Mouse (Mus musculus): ENCODE measurements around the gene Gm26938. TPM values are rescaled to one million over a fixed set of nuclear protein-coding genes. Genes with fewer than 3 reads are reported as not detected.

The Gm26938 gene
- polyA plus RNA-seq, 1 experiment, result not detected

DNA sequence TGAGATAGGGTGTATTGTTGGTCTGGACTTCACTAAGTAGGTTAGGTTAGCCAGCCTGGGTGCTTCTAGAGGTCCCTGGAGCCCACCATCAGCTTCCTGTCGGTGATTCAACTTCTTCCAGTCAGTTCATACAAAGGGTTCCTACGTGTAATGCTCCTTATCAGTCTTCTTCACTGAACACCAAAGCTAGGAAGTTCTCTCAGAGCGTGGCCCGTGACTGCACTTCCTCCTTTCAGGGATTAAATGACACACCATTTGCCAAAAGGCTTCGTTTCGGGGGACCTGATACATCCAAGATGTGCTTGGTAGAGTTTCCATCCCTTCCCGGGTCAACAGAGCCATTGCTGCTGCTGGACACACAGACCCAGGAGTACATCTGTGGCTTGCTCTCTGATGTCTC lies 5.9 kb upstream of the Gm26938 start:
- 47% methylated on average over 7 of the region's 7 CpGs for WGBS
- TF ChIP-seq POLR2A (IDR thresholded peaks at IDR 0.05; ENCODE audit: borderline replicate concordance, extremely low read depth, low read depth, low read length), result no peak
- TF ChIP-seq CTCF (IDR thresholded peaks at IDR 0.05; ENCODE audit: insufficient read depth, low read length), result no peak
- Histone ChIP-seq H3K4me3 (replicated peaks; ENCODE audit: extremely low read depth, low read depth, low read length) (no peak overlapping the region), H3K4me1 (ENCODE audit: control insufficient read depth, insufficient read depth, low read length) (peaks cover under 1% of the 10 kb centered on the region; the same call in 1 of the 2 replicates)
- DNase-seq, result no peak

DNA sequence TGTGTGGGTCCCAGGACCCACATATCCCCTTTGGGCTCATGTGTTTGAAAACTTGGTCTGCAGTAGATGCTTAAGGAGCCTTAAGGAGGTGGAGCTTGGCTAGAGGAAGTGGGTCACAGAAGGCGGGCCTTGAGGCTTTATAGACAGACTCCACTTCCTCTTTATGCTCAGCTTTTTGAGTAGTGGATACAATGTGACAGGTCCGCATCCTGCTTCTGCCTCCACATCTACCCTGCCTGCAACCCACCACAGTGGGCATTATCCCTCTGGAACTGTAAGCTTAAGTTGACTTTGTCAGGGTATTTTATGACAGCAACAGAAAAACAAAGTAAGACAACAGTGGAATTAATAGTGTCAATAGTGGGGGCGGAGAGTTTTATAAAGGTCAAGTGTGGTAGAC lies 4.5 kb upstream of the Gm26938 start:
- 68% methylated on average over 3 of the region's 3 CpGs for WGBS
- no peak for TF ChIP-seq CTCF (IDR thresholded peaks at IDR 0.05; ENCODE audit: insufficient read depth, low read length)
- no peak for TF ChIP-seq POLR2A (IDR thresholded peaks at IDR 0.05; ENCODE audit: borderline replicate concordance, extremely low read depth, low read depth, low read length)
- Histone ChIP-seq H3K4me1 (ENCODE audit: control insufficient read depth, insufficient read depth, low read length) (peaks cover 10% of the 10 kb centered on the region), H3K4me3 (replicated peaks; ENCODE audit: extremely low read depth, low read depth, low read length) (no peak overlapping the region)
- no peak for DNase-seq

DNA sequence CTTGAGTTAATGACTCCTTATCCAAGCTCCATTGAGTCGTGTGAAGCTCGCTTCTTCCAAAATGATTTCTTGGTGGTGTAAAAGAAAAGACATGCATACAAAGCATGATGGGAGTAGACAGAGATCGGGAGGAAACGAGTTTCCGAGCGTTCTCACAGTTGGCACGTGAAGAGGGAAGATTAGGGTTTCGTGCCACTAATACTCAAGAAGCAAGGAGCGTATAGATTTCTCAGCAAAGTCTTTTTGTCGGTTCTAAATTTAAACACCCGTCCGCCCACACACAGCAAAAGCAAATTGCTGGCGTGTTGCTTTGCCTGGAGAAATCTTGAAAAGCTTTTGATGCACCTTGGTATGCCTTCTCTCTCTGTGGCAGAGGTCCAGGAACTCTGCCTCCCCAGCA lies 3.2 kb upstream of the Gm26938 start:
- WGBS, result 70% methylated on average over 13 of the region's 13 CpGs
- TF ChIP-seq CTCF (IDR thresholded peaks at IDR 0.05; ENCODE audit: insufficient read depth, low read length), result no peak
- no peak for TF ChIP-seq POLR2A (IDR thresholded peaks at IDR 0.05; ENCODE audit: borderline replicate concordance, extremely low read depth, low read depth, low read length)
- Histone ChIP-seq H3K4me3 (replicated peaks; ENCODE audit: extremely low read depth, low read depth, low read length) (no peak overlapping the region), H3K4me1 (ENCODE audit: control insufficient read depth, insufficient read depth, low read length) (peaks cover 12% of the 10 kb centered on the region)
- no peak for DNase-seq

DNA sequence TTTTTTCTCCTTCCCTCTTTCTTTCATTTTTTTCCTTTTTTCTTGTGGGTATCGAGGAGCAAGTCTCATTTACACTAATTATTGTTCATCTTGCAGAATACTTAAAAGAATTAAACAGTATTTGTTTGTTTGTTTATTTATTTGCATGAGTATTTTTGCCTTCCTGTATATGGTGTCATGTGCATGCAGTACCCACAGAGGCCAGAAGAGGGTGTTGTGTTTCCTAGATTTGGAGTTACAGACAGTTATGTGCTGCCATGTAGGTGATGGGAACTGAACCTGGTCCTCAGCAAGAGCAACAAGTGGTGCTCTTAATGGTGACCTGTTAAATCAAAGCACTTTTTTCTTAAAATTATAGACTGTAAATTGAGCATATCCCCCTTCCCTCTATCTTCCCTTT lies 1.4 kb upstream of the Gm26938 start:
- DNase-seq, result no peak
- Histone ChIP-seq H3K4me1 (ENCODE audit: control insufficient read depth, insufficient read depth, low read length) (peaks cover 12% of the 10 kb centered on the region), H3K4me3 (replicated peaks; ENCODE audit: extremely low read depth, low read depth, low read length) (no peak overlapping the region)
- TF ChIP-seq CTCF (IDR thresholded peaks at IDR 0.05; ENCODE audit: insufficient read depth, low read length) (no peak), POLR2A (IDR thresholded peaks at IDR 0.05; ENCODE audit: borderline replicate concordance, extremely low read depth, low read depth, low read length) (no peak)
- 96% methylated on average over 1 of the region's 1 CpGs for WGBS

DNA sequence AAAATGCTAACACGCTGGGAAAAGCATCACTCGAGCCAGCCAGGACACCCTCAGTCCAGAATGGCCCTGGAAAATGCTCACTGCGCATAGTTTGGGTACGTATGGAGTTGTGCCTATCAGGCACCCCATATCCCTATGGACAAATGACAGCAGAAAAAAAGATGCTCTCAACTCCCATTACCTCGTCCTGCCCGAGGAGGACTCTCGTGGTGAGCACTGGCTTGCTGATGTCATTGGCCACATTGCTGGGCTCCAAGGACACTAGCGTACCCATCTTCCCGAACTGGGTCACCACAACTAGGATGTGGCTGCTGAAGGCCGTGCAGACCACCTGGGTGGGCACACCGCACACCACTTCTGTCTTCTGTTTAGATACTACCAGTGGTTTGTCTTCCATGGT lies 260 bp downstream of the Gm26938 start:
- WGBS, result 33% methylated on average over 11 of the region's 11 CpGs
- DNase-seq, result no peak
- TF ChIP-seq POLR2A (IDR thresholded peaks at IDR 0.05; ENCODE audit: borderline replicate concordance, extremely low read depth, low read depth, low read length) (no peak), CTCF (IDR thresholded peaks at IDR 0.05; ENCODE audit: insufficient read depth, low read length) (no peak)
- H3K4me3 ChIP-seq (replicated peaks; ENCODE audit: extremely low read depth, low read depth, low read length), result peak overlapping the region; percentile 92
- peaks cover 12% of the 10 kb centered on the region for H3K4me1 ChIP-seq (ENCODE audit: control insufficient read depth, insufficient read depth, low read length)

DNA sequence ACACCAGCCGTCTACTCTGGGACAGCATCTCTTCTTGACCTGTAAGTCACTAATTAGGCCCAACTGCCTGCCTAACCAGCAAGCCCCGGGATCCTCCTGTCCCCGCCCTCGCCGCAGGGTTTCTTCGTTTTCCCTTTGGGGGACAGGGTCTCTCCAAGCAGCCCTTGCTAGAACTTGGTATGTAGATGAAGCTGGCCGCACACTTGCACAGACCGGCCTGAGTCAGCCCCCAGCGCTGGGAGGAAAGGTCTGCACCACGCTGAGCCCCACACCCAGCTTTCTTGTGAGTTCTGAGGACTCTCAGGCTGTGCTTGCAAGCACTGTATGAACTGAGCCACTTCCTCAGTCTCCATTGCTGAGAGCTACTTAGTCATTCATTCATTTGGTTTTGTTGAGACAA lies 1.7 kb downstream of the Gm26938 start:
- peaks cover 12% of the 10 kb centered on the region for H3K4me1 ChIP-seq (ENCODE audit: control insufficient read depth, insufficient read depth, low read length)
- no peak overlapping the region for H3K4me3 ChIP-seq (replicated peaks; ENCODE audit: extremely low read depth, low read depth, low read length)
- 93% methylated on average over 10 of the region's 10 CpGs for WGBS
- no peak for DNase-seq
- TF ChIP-seq POLR2A (IDR thresholded peaks at IDR 0.05; ENCODE audit: borderline replicate concordance, extremely low read depth, low read depth, low read length) (no peak), CTCF (IDR thresholded peaks at IDR 0.05; ENCODE audit: insufficient read depth, low read length) (no peak)

DNA sequence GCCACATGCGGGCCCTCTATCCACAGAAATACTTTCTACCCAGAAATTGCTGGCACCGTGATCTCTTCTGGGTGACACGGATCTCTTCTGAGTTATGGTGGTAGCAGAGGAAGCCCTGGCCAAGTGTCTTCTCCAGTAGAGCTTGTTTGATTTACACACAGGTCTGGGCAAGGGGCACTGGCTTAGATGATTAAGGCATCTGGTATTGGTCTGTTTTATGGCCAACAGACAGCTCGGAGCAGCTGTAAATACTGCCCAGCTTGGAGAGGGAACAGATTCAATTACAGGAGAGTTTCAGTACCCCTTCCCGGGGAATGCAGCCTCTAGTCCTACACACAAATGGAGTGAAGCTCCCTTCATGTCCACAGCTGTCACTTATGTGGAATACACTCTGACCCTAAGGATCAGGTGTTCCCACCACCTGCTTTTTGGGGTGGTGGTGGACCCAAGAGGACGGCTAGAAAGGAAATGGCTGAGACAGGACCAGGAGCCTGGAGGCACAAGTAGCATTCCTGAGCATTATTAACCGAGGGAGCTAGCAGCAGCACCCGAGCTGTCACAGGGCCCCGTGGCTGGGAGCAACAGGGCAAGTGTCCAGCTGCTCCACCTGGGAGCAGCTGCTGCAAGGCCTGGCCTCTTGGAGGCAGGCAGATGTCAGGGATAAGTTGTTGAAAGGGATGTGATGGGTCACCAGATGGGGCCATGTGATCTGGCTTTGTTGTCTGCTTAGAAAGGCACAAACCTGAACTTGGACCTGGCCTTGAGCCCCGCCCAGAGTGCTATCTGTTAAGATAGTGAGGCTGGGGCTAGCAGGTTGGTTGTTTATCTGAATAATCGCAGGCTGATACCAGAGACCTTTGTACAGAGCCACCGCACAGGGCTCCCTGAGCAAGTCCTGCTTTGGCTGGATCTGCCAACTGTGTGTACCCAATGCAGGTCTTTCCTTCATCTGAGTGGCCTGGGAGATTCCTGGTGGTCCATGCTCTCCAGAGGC lies 4.4 kb downstream of the Gm26938 start:
- Histone ChIP-seq H3K4me1 (ENCODE audit: control insufficient read depth, insufficient read depth, low read length) (peaks cover 8% of the 10 kb centered on the region), H3K4me3 (replicated peaks; ENCODE audit: extremely low read depth, low read depth, low read length) (no peak overlapping the region)
- WGBS, result 82% methylated on average over 12 of the region's 12 CpGs
- no peak for DNase-seq
- no peak for TF ChIP-seq CTCF (IDR thresholded peaks at IDR 0.05; ENCODE audit: insufficient read depth, low read length)
- no peak for TF ChIP-seq POLR2A (IDR thresholded peaks at IDR 0.05; ENCODE audit: borderline replicate concordance, extremely low read depth, low read depth, low read length)

DNA sequence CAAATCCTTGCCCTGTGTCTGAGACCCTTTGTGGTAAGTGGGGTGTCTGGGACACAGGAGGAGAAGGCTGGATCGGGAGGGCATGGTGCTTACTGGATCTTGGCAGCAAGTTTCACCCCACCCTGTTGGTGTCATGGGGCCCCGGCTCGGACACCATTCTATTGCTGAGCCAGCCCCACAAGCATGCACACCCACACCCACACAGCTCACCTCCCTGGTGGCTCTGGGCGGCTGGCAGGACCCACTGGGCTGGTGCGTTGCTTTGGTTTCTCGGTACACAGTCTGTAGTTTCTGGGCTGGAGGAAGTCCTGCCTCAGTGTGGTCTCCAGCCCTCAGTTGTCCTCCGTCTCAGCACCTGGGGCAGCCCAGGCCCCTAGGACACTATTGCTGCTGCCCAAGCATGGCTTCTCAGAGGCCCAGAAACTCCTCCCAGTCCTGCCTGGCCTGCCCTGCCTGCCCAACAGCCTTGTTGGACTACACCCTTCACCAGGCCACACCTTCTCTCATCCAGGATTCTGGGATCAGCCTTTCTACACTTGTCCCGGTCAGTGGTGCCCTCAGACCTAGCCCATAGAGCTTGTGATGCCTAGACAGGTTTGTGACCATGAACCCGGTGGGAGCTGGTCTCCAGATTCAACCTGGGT lies 6.5 kb downstream of the Gm26938 start, which contains the start of gene Tmem184a:
Gene Tmem184a (minus strand): TSS at position 380 of the 644 bp plus-strand sequence.
- Histone ChIP-seq H3K4me3 (replicated peaks; ENCODE audit: extremely low read depth, low read depth, low read length) (no peak within 1 kb of the TSS), H3K4me1 (ENCODE audit: control insufficient read depth, insufficient read depth, low read length) (no peaks in the 10 kb centered on the region)
- no peak for TF ChIP-seq CTCF (IDR thresholded peaks at IDR 0.05; ENCODE audit: insufficient read depth, low read length)
- no peak for TF ChIP-seq POLR2A (IDR thresholded peaks at IDR 0.05; ENCODE audit: borderline replicate concordance, extremely low read depth, low read depth, low read length)
- 78% methylated on average over 9 of the region's 9 CpGs for WGBS
- DNase-seq, result no peak

DNA sequence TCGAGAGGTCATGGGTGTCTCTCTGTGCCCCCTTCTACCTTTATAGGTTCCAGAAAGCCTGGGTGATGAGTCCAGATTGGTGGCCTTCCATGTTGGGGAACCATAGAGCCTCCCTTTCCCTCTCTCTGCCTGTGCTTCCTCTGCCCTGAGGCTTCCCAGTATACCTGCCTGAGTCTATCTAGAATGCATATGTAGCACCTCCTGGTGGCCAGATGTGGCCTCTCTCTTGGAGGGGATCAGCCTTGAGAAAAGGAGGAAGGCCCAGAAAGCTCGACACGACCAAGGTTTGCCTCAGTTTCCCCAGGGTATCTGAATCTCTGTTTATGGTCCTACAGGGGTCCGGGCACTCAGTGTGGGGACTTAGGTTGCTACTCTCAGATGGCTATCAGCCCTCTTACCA lies 7.4 kb downstream of the Gm26938 start:
- Histone ChIP-seq H3K4me1 (ENCODE audit: control insufficient read depth, insufficient read depth, low read length) (no peaks in the 10 kb centered on the region), H3K4me3 (replicated peaks; ENCODE audit: extremely low read depth, low read depth, low read length) (no peak overlapping the region)
- TF ChIP-seq CTCF (IDR thresholded peaks at IDR 0.05; ENCODE audit: insufficient read depth, low read length) (peak; percentile 54), POLR2A (IDR thresholded peaks at IDR 0.05; ENCODE audit: borderline replicate concordance, extremely low read depth, low read depth, low read length) (no peak)
- peak; percentile 46 for DNase-seq
- WGBS, result 49% methylated on average over 4 of the region's 4 CpGs

All from lung, adult 2 months (tissue).